Mouse (Mus musculus): Measurements from ENCODE around the gene Dip2b. TPM values are rescaled to one million over a fixed set of nuclear protein-coding genes. Genes with fewer than 3 reads are reported as not detected.

Gene Dip2b
- total RNA-seq, 2 experiments from 2014 or later, result 64.8 to 68.3 TPM

GRCm38 (mm10) chr15:100268916-100269315 lies 230.5 kb downstream of the Dip2b start:
- DNase-seq (ENCODE audit: low spot score in 2 of 2), result no peak
- intact Hi-C loops (cut with DNase I), result no loop called here

Other genes starting within 250 kb of the Dip2b start
- gene Lima1, start 163.2 kb upstream of the Dip2b start, total RNA-seq (2021), result 10 to 100 TPM in 1 of 2 experiments, 1 to 10 TPM in 1; 8.2 to 10.7 TPM
- under 1 TPM in 1 of 2 experiments, not detected in 1; 0.05 TPM for gene Fam186a, start 71.6 kb upstream of the Dip2b start, total RNA-seq (2021)
- 10 to 100 TPM; 47.1 to 47.6 TPM for gene Larp4, start 68.6 kb upstream of the Dip2b start, total RNA-seq (2021)
- 10 to 100 TPM; 14.0 to 20.8 TPM for gene Atf1, start 189.2 kb downstream of the Dip2b start, total RNA-seq (2021)
- gene Tmprss12, start 242.2 kb downstream of the Dip2b start, total RNA-seq (2021), result not detected